Mouse (Mus musculus): ENCODE measurements at regions not wholly inside any gene's neighbourhood (a gene's known extent, or its start where the extent isn't known, plus 50 kb on each side); places are given as distances from the start of the nearest gene placed in this dataset.

GRCm38 (mm10) chr17:26360711-26361110, 53.9 kb upstream of the Neurl1b start:
- Histone ChIP-seq H3K27me3 (replicated peaks) (no peaks in the 10 kb centered on the region), H3K9me3 (no peaks in the 10 kb centered on the region), H3K36me3 (no peaks in the 10 kb centered on the region), H3K27ac (peak overlapping the region; percentile 48), H3K9ac (no peak overlapping the region), H3K4me1 (peaks cover 57% of the 10 kb centered on the region), H3K4me2 (no peak overlapping the region), H3K4me3 (replicated peaks) (no peak overlapping the region)
- WGBS: 26% methylated on average over 6 of the region's 6 CpGs
- ATAC-seq (ENCODE audit: insufficient read depth, low FRiP score, low read depth): no peak

- no peak for ATAC-seq (ENCODE audit: insufficient read depth, low FRiP score, low read depth)
- Histone ChIP-seq H3K4me2 (no peak overlapping the region), H3K9me3 (no peaks in the 10 kb centered on the region), H3K4me1 (peaks cover 57% of the 10 kb centered on the region), H3K36me3 (no peaks in the 10 kb centered on the region), H3K4me3 (replicated peaks) (no peak overlapping the region), H3K9ac (no peak overlapping the region), H3K27ac (peak overlapping the region; percentile 31; the same call in 1 of the 2 replicates), H3K27me3 (replicated peaks) (no peaks in the 10 kb centered on the region)
- WGBS: 69% methylated on average over 7 of the region's 7 CpGs
These were observed 53.2 kb upstream of the Neurl1b start for GRCm38 (mm10) chr17:26361420-26361819.

GRCm38 (mm10) chr17:26361992-26362391, 52.6 kb upstream of the Neurl1b start:
- Histone ChIP-seq H3K9me3 (no peaks in the 10 kb centered on the region), H3K9ac (no peak overlapping the region), H3K27ac (peak overlapping the region; percentile 31), H3K4me1 (peaks cover 61% of the 10 kb centered on the region), H3K27me3 (replicated peaks) (no peaks in the 10 kb centered on the region), H3K36me3 (no peaks in the 10 kb centered on the region), H3K4me3 (replicated peaks) (no peak overlapping the region), H3K4me2 (no peak overlapping the region)
- 41% methylated on average over 3 of the region's 3 CpGs for WGBS
- no peak for ATAC-seq (ENCODE audit: insufficient read depth, low FRiP score, low read depth)

- peak overlapping the region; percentile 32 for H3K27ac ChIP-seq
- H3K9ac ChIP-seq: no peak overlapping the region
- H3K4me2 ChIP-seq: no peak overlapping the region
- no peaks in the 10 kb centered on the region for H3K9me3 ChIP-seq
- peaks cover 63% of the 10 kb centered on the region for H3K4me1 ChIP-seq
- ATAC-seq (ENCODE audit: insufficient read depth, low FRiP score, low read depth): no peak
- H3K36me3 ChIP-seq: no peaks in the 10 kb centered on the region
- WGBS: 57% methylated on average over 12 of the region's 12 CpGs
- H3K27me3 ChIP-seq (replicated peaks): no peaks in the 10 kb centered on the region
- H3K4me3 ChIP-seq (replicated peaks): no peak overlapping the region
These were observed 51.9 kb upstream of the Neurl1b start for GRCm38 (mm10) chr17:26362586-26363361.

- no peak overlapping the region for H3K4me3 ChIP-seq (replicated peaks)
- H3K36me3 ChIP-seq: no peaks in the 10 kb centered on the region
- ATAC-seq (ENCODE audit: insufficient read depth, low FRiP score, low read depth): no peak
- peak overlapping the region; percentile 32 for H3K27ac ChIP-seq
- peaks cover 68% of the 10 kb centered on the region for H3K4me1 ChIP-seq
- no peak overlapping the region for H3K9ac ChIP-seq
- H3K4me2 ChIP-seq: no peak overlapping the region
- H3K9me3 ChIP-seq: no peaks in the 10 kb centered on the region
- WGBS: 68% methylated on average over 5 of the region's 5 CpGs
- H3K27me3 ChIP-seq (replicated peaks): no peaks in the 10 kb centered on the region
These were observed 50.6 kb upstream of the Neurl1b start for GRCm38 (mm10) chr17:26363853-26364532.
